ENCODE assay signal across 8 mouse cellular contexts in the genomic region with DNA sequence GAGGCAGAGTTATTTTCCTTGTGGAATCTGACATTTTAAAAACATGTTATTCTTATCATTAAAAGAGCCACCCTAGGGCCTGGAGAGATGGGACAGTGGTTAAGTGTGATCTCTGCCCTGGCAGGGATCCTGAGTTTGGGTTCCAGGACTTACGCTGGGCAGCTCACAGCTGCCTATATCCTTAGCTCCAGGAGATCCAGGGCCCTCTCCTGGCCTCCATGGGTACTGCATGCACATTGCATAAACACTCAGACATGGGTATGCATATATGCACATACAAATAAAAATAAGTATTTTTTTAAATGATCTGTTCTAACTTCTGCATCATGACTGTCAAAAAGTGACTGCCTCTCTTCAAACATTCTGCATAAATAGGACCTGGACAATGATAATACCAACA.
DNase-seq lines count a peak whose midpoint lies in the region; ATAC-seq and TF ChIP-seq lines count a peak whose summit lies in the region.

No protein-coding gene starts in this region.

- H3K9me3 ChIP-seq in forebrain, embryonic 11.5 days (ENCODE audit: control insufficient read depth, low read length) = no peaks in the 10 kb centered on the region
- H3K9me3 ChIP-seq in forebrain, embryonic 12.5 days = no peaks in the 10 kb centered on the region
- H3K9me3 ChIP-seq in liver, embryonic 14.5 days (ENCODE audit: control insufficient read depth, low read length) = no peaks in the 10 kb centered on the region
- H3K9me3 ChIP-seq in liver, embryonic 11.5 days (ENCODE audit: control insufficient read depth, low read length) = no peaks in the 10 kb centered on the region
- H3K9me3 ChIP-seq in forebrain, embryonic 13.5 days (replicated peaks) = no peaks in the 10 kb centered on the region
- H3K9me3 ChIP-seq in midbrain, embryonic 16.5 days (replicated peaks; ENCODE audit: control insufficient read depth, low read length, poor library complexity, severe bottlenecking) = no peaks in the 10 kb centered on the region

- no peak overlapping the region for H3K4me2 ChIP-seq in forebrain, embryonic 11.5 days (ENCODE audit: low read depth, low read length, severe bottlenecking)
- no peak overlapping the region for H3K4me2 ChIP-seq in forebrain, embryonic 12.5 days
- no peak overlapping the region for H3K4me2 ChIP-seq in liver, embryonic 14.5 days (ENCODE audit: low read depth)
- H3K4me2 ChIP-seq in liver, embryonic 11.5 days = no peak overlapping the region
- H3K4me2 ChIP-seq in forebrain, embryonic 13.5 days = no peak overlapping the region
- no peak overlapping the region for H3K4me2 ChIP-seq in midbrain, embryonic 16.5 days (ENCODE audit: low read length)

- H3K9ac ChIP-seq in forebrain, embryonic 11.5 days (ENCODE audit: low read length) = no peak overlapping the region
- no peak overlapping the region for H3K9ac ChIP-seq in forebrain, embryonic 12.5 days
- H3K9ac ChIP-seq in liver, embryonic 14.5 days (replicated peaks) = no peak overlapping the region
- H3K9ac ChIP-seq in liver, embryonic 11.5 days (ENCODE audit: low read depth, low read length) = no peak overlapping the region
- no peak overlapping the region for H3K9ac ChIP-seq in forebrain, embryonic 13.5 days
- H3K9ac ChIP-seq in midbrain, embryonic 16.5 days (ENCODE audit: low read depth, low read length) = no peak overlapping the region

- H3K4me1 ChIP-seq in forebrain, embryonic 11.5 days (replicated peaks; ENCODE audit: control insufficient read depth, insufficient read depth, low read length) = no peaks in the 10 kb centered on the region
- no peaks in the 10 kb centered on the region for H3K4me1 ChIP-seq in forebrain, embryonic 12.5 days
- no peaks in the 10 kb centered on the region for H3K4me1 ChIP-seq in liver, embryonic 14.5 days (replicated peaks; ENCODE audit: control insufficient read depth in 2 of 2, insufficient read depth in 2 of 2, low read length in 1 of 2)
- H3K4me1 ChIP-seq in liver, embryonic 11.5 days (replicated peaks; ENCODE audit: control insufficient read depth, insufficient read depth, low read length) = no peaks in the 10 kb centered on the region
- no peaks in the 10 kb centered on the region for H3K4me1 ChIP-seq in forebrain, embryonic 13.5 days
- H3K4me1 ChIP-seq in midbrain, embryonic 16.5 days (ENCODE audit: control insufficient read depth, insufficient read depth, low read length) = no peaks in the 10 kb centered on the region

- no peaks in the 10 kb centered on the region for H3K36me3 ChIP-seq in forebrain, embryonic 11.5 days (ENCODE audit: control insufficient read depth, insufficient read depth, low read length)
- no peaks in the 10 kb centered on the region for H3K36me3 ChIP-seq in forebrain, embryonic 12.5 days (replicated peaks)
- no peaks in the 10 kb centered on the region for H3K36me3 ChIP-seq in liver, embryonic 14.5 days (replicated peaks; ENCODE audit: control insufficient read depth, insufficient read depth, low read depth)
- H3K36me3 ChIP-seq in liver, embryonic 11.5 days (ENCODE audit: control insufficient read depth, insufficient read depth, low read length) = no peaks in the 10 kb centered on the region
- no peaks in the 10 kb centered on the region for H3K36me3 ChIP-seq in forebrain, embryonic 13.5 days (ENCODE audit: poor library complexity, severe bottlenecking)
- no peaks in the 10 kb centered on the region for H3K36me3 ChIP-seq in midbrain, embryonic 16.5 days (ENCODE audit: control insufficient read depth, insufficient read depth, low read length)

- peak; percentile 54 for DNase-seq in forebrain, embryonic 11.5 days (ENCODE audit: low spot score)
- peak in 1 of 3 experiments; percentile 1 for DNase-seq in liver, embryonic 14.5 days (ENCODE audit: low read depth in 3 of 3, low spot score in 3 of 3)
- DNase-seq in liver, embryonic 11.5 days (ENCODE audit: low spot score) = no peak
- DNase-seq in WW6 (ENCODE audit: low read depth, low spot score) = peak; percentile 24
- DNase-seq in lung, postnatal 10 days = peak; percentile 19

- H3K27ac ChIP-seq in forebrain, embryonic 11.5 days (ENCODE audit: low read depth, low read length) = no peak overlapping the region
- no peak overlapping the region for H3K27ac ChIP-seq in forebrain, embryonic 12.5 days
- H3K27ac ChIP-seq in liver, embryonic 14.5 days = no peak overlapping the region
- H3K27ac ChIP-seq in liver, embryonic 11.5 days (ENCODE audit: low read depth, low read length) = no peak overlapping the region
- no peak overlapping the region for H3K27ac ChIP-seq in forebrain, embryonic 13.5 days
- no peak overlapping the region for H3K27ac ChIP-seq in midbrain, embryonic 16.5 days (ENCODE audit: low read length)

- TF ChIP-seq CTCF in liver, embryonic 14.5 days (IDR thresholded peaks at IDR 0.05; ENCODE audit: low read depth) = peak; percentile 19; the same call in 1 of the 2 replicates

- H3K27me3 ChIP-seq in forebrain, embryonic 11.5 days (ENCODE audit: control insufficient read depth, insufficient read depth, low read length) = no peaks in the 10 kb centered on the region
- no peaks in the 10 kb centered on the region for H3K27me3 ChIP-seq in forebrain, embryonic 12.5 days
- no peaks in the 10 kb centered on the region for H3K27me3 ChIP-seq in liver, embryonic 14.5 days (ENCODE audit: control insufficient read depth, insufficient read depth, low read length)
- no peaks in the 10 kb centered on the region for H3K27me3 ChIP-seq in liver, embryonic 11.5 days (replicated peaks; ENCODE audit: control insufficient read depth, insufficient read depth, low read length)
- H3K27me3 ChIP-seq in forebrain, embryonic 13.5 days = no peaks in the 10 kb centered on the region
- H3K27me3 ChIP-seq in midbrain, embryonic 16.5 days (ENCODE audit: control insufficient read depth, insufficient read depth, low read depth, low read length) = no peaks in the 10 kb centered on the region

- WGBS in forebrain, embryonic 11.5 days = 36% methylated on average over 1 of the region's 1 CpGs
- WGBS in forebrain, embryonic 12.5 days = 52% methylated on average over 1 of the region's 1 CpGs
- 27% methylated on average over 1 of the region's 1 CpGs for WGBS in liver, embryonic 14.5 days (ENCODE audit: insufficient replicate concordance)
- WGBS in liver, embryonic 11.5 days = 54% methylated on average over 1 of the region's 1 CpGs
- 50% methylated on average over 1 of the region's 1 CpGs for WGBS in forebrain, embryonic 13.5 days
- 43% methylated on average over 1 of the region's 1 CpGs for WGBS in midbrain, embryonic 16.5 days

- TF ChIP-seq EP300 in liver, embryonic 14.5 days (IDR thresholded peaks at IDR 0.05; ENCODE audit: low read depth) = no peak

- ATAC-seq in forebrain, embryonic 11.5 days (replicated peaks; ENCODE audit: low FRiP score) = no peak
- no peak for ATAC-seq in forebrain, embryonic 12.5 days (ENCODE audit: low FRiP score)
- no peak for ATAC-seq in liver, embryonic 14.5 days (ENCODE audit: insufficient read depth)
- ATAC-seq in liver, embryonic 11.5 days (replicated peaks; ENCODE audit: low FRiP score) = no peak
- ATAC-seq in forebrain, embryonic 13.5 days = no peak
- no peak for ATAC-seq in midbrain, embryonic 16.5 days

- H3K4me3 ChIP-seq in forebrain, embryonic 11.5 days (ENCODE audit: low read depth, low read length) = no peak overlapping the region
- no peak overlapping the region for H3K4me3 ChIP-seq in forebrain, embryonic 12.5 days (replicated peaks)
- no peak overlapping the region for H3K4me3 ChIP-seq in liver, embryonic 14.5 days (ENCODE audit: insufficient read depth in 1 of 2, low read depth in 2 of 2, low read length in 2 of 2)
- no peak overlapping the region for H3K4me3 ChIP-seq in liver, embryonic 11.5 days (ENCODE audit: low read depth, low read length)
- no peak overlapping the region for H3K4me3 ChIP-seq in forebrain, embryonic 13.5 days
- H3K4me3 ChIP-seq in midbrain, embryonic 16.5 days (ENCODE audit: low read depth, low read length) = no peak overlapping the region
